Comparison of ENCODE assay signal across 8 mouse cellular contexts in the genomic region with DNA sequence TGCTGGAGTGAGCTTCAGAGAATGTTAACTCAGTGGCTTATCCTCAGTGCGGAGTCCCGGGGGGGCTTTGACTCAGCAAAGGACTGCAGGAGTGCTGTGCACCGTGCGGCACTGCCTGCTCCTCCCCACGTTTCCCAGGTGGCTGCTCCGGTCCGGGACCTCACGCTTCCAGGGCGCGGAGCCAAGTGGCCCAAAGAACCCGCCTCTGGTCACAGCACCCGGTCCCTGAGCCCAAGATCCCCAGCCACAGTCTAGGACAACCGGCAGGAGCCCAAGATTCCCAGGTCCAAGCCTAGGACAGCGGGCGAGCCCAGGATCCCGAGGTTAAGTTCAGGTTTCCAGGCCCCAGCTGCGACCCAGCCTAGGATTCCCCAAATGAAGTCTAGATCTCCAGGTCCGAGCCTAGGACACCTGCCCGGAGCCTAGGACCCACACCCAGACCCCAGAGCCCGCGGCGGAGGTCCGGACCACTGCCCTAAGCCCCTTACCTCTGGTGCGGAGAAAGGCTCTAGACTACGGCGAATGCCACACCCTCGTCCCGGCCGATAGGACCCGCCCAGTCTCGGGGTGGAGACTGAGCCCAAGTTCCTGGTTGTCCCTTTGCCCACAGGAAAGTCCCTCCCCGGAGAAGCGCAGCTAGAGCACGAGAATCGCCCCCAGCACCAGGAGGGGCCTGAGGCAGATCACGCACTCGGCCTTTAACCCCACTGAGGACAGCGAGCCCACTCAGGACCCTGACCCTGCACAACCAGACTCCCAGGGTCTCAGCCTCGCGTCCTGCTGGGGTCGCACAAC. TPM values are rescaled to one million over a fixed set of nuclear protein-coding genes. Genes with fewer than 3 reads are reported as not detected.
A peak's percentile ranks its signal among the peaks of the same experiment; 100 is the strongest.
DNase-seq lines count a peak whose midpoint lies in the region; ATAC-seq and TF ChIP-seq lines count a peak whose summit lies in the region.

A gene (minus strand): TSS at position 564 of the 795 bp plus-strand sequence.

- no peak within 1 kb of the TSS for H3K27ac ChIP-seq in embryonic facial prominence, embryonic 14.5 days (replicated peaks; ENCODE audit: low read depth, low read length)
- no peak within 1 kb of the TSS for H3K27ac ChIP-seq in heart, embryonic 13.5 days (replicated peaks)
- H3K27ac ChIP-seq in kidney, postnatal 0 days, result no peak within 1 kb of the TSS

- no peaks in the 10 kb centered on the region for H3K36me3 ChIP-seq in embryonic facial prominence, embryonic 14.5 days (ENCODE audit: control insufficient read depth, insufficient read depth, low read length)
- no peaks in the 10 kb centered on the region for H3K36me3 ChIP-seq in heart, embryonic 13.5 days
- no peaks in the 10 kb centered on the region for H3K36me3 ChIP-seq in kidney, postnatal 0 days (ENCODE audit: insufficient read depth, low read length)

- WGBS in embryonic facial prominence, embryonic 14.5 days, result under 1% methylated on average over 38 of the region's 41 CpGs
- 1% methylated on average over 41 of the region's 41 CpGs for WGBS in heart, embryonic 13.5 days
- WGBS in kidney, postnatal 0 days, result under 1% methylated on average over 41 of the region's 41 CpGs

- DNase-seq in 416B (ENCODE audit: low read depth) (peak; percentile 69), ZHBTc4 (ENCODE audit: low read depth, low spot score) (peak; percentile 84)
- DNase-seq in embryonic facial prominence, embryonic 14.5 days (ENCODE audit: low spot score), result peak; percentile 83
- peak; percentile 72 for DNase-seq in kidney, postnatal 0 days (ENCODE audit: low spot score)
- peak; percentile 86 to 87 for DNase-seq in lung, postnatal 4 days
- peak; percentile 67 for DNase-seq in retina, postnatal 1 day
- peak; percentile 87 for DNase-seq in yolk sac, embryonic 10.5 days (ENCODE audit: low spot score)

- H3K4me3 ChIP-seq in embryonic facial prominence, embryonic 14.5 days (ENCODE audit: low read depth, low read length), result peak within 1 kb of the TSS; percentile 58
- peak within 1 kb of the TSS; percentile 79 for H3K4me3 ChIP-seq in heart, embryonic 13.5 days
- H3K4me3 ChIP-seq in kidney, postnatal 0 days (replicated peaks; ENCODE audit: low read depth, low read length), result peak within 1 kb of the TSS; percentile 71

- ATAC-seq in embryonic facial prominence, embryonic 14.5 days (ENCODE audit: low read depth), result peak; percentile 87
- ATAC-seq in heart, embryonic 13.5 days (ENCODE audit: extremely low read depth, insufficient number of reproducible peaks, low FRiP score, low TSS enrichment), result no peak; the same call in 1 of the 2 replicates
- peak; percentile 78 for ATAC-seq in kidney, postnatal 0 days (replicated peaks; ENCODE audit: low FRiP score, low read depth)

- H3K9ac ChIP-seq in embryonic facial prominence, embryonic 14.5 days (ENCODE audit: low read depth, low read length), result peak within 1 kb of the TSS; percentile 61
- H3K9ac ChIP-seq in heart, embryonic 13.5 days, result peak within 1 kb of the TSS; percentile 82
- peak within 1 kb of the TSS; percentile 64 for H3K9ac ChIP-seq in kidney, postnatal 0 days (ENCODE audit: low read depth, low read length)

- H3K27me3 ChIP-seq in embryonic facial prominence, embryonic 14.5 days (replicated peaks; ENCODE audit: control insufficient read depth, insufficient read depth, low read length), result peaks cover 4% of the 10 kb centered on the region; the same call in 1 of the 2 replicates
- H3K27me3 ChIP-seq in heart, embryonic 13.5 days (replicated peaks), result peaks cover 59% of the 10 kb centered on the region
- no peaks in the 10 kb centered on the region for H3K27me3 ChIP-seq in kidney, postnatal 0 days (ENCODE audit: insufficient read depth, low read length)

- peak within 1 kb of the TSS; percentile 92 for H3K4me2 ChIP-seq in embryonic facial prominence, embryonic 14.5 days (ENCODE audit: low read depth, low read length)
- H3K4me2 ChIP-seq in heart, embryonic 13.5 days, result peak within 1 kb of the TSS; percentile 88
- H3K4me2 ChIP-seq in kidney, postnatal 0 days (ENCODE audit: low read length), result peak within 1 kb of the TSS; percentile 97

- TF ChIP-seq CTCF in kidney, postnatal 0 days (IDR thresholded peaks at IDR 0.05; ENCODE audit: low read depth), result no peak

- H3K4me1 ChIP-seq in embryonic facial prominence, embryonic 14.5 days (ENCODE audit: control insufficient read depth, insufficient read depth, low read length), result no peaks in the 10 kb centered on the region
- peaks cover 11% of the 10 kb centered on the region for H3K4me1 ChIP-seq in heart, embryonic 13.5 days
- H3K4me1 ChIP-seq in kidney, postnatal 0 days (replicated peaks; ENCODE audit: insufficient read depth, low read length), result no peaks in the 10 kb centered on the region; the same call in 1 of the 2 replicates

- no peaks in the 10 kb centered on the region for H3K9me3 ChIP-seq in embryonic facial prominence, embryonic 14.5 days (ENCODE audit: control insufficient read depth, low read length)
- H3K9me3 ChIP-seq in heart, embryonic 13.5 days, result no peaks in the 10 kb centered on the region
- no peaks in the 10 kb centered on the region for H3K9me3 ChIP-seq in kidney, postnatal 0 days (replicated peaks; ENCODE audit: low read length)

RNA-seq across cellular contexts. Expression of the gene that starts here (rescaled TPM):
- polyA plus RNA-seq in embryonic facial prominence, embryonic 14.5 days (2014; fragmentation: Nextera tagmentation; extraction: Ambion mirVana), result 44.1 and 46.7 TPM in 2 replicates
- 20.1 and 24.2 TPM in 2 replicates for polyA plus RNA-seq in heart, embryonic 13.5 days (2015; fragmentation: Nextera tagmentation; extraction: Ambion mirVana)
- polyA plus RNA-seq in kidney, postnatal 0 days (2015; fragmentation: Nextera tagmentation; extraction: Ambion mirVana), result 76.3 and 80.8 TPM in 2 replicates
